Mouse (Mus musculus): Measurements from ENCODE around the gene Samd4b.
"Not testable (repeated sequence)": the region's sequence is repeated elsewhere in the genome, so short reads cannot be mapped to it uniquely, and the experiment has no call there.

The Samd4b gene

DNA sequence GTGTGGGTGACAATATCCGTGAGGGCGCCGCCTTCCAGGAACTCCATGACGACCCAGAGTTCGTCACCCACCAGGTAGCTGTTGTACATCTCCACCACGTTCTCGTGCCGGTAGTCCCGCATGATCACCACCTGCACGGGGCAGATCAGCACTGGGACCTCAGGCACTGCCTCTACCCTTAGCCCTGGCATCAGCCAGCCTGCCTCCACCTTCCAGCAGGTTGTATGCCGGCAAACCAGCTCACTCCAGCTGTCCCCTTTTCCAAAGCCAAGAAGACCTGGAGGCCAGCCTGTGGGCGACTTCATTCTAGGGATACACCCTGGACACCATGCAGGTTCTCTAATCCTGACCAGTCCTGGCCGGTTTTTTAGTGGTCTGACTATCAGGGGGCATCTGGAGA lies 35.0 kb downstream of the Samd4b start:
- DNase-seq (ENCODE audit: low read depth, low spot score), result no peak

DNA sequence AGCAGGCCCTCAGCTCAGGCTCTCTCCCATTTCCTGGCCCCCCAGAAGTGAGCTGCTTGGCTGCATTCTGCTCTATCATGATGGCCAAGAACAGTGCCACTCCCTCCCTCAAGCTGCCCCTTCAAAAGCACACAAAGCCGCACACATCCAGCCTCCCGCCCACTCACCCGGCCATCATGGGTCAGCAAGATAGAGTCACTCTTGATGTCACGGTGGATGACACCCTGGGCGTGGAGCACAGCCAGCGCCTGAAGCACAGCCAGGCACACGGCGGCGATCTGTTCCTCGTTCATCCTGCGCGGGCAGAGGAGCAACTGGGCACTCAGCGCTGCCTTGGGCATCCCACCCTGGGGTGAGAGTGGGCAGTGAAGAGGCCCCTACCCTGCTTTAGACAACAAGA lies 35.6 kb downstream of the Samd4b start:
- DNase-seq (ENCODE audit: low read depth, low spot score), result no peak

DNA sequence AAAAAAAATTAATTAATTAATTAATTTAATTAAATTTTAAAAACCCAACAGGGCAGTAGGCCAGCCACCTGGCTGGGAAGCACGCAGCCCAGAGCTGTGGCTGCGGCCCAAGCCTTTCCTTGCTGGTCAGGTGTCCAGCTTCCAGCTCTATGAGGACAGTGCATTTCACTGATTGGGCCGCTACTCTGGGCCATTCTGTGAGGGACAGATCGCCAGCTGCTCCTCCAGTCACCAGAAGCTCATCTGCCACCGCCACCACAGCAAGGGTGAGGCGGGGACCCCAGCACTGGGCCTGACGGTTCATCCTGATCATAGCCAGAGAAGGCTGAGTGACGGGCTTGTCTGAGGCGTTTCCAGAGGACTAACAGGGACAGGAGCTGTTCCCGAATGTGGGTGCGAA lies 36.0 kb downstream of the Samd4b start:
- DNase-seq (ENCODE audit: low read depth, low spot score), result no peak

DNA sequence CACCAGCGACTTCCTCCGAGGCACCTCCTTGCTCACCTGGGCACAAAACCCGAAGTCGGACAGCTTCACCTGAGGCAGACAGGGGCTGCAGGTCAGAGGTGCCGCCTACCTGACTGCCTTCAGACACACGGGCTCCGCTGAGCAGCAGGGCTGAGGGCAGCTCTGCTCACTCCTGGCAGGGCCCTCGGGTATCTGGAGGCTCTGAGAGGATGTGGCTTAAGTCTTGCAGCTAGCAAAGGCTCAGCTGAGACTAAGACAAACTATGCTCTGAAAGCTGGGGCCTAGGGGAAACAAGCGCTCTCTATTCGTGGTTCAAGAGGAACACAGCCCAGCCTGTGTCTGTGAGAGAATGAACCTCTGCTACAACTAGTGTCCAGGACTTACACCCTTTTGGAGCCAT lies 37.1 kb downstream of the Samd4b start:
- no peak for DNase-seq (ENCODE audit: low read depth, low spot score)

DNA sequence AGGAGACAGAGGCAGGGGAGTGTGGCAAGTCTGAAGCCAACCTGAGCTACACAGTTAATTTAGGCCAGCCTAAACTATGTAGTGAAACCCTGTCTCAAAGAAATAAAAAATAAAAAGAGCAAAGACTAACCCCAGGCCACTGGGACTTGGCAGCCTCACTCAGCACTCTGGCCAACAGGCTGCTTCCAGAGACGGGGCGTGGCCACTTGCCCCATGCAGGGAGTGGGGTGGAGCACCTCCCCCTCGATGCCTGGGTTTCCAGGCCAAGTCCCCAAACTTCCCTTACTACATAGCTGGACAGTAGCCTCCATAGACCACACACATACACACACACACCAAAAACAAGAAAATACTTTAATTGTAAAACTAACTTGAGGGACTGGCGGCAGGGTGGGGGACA lies 39.5 kb downstream of the Samd4b start:
- DNase-seq (ENCODE audit: low read depth, low spot score), result no peak

DNA sequence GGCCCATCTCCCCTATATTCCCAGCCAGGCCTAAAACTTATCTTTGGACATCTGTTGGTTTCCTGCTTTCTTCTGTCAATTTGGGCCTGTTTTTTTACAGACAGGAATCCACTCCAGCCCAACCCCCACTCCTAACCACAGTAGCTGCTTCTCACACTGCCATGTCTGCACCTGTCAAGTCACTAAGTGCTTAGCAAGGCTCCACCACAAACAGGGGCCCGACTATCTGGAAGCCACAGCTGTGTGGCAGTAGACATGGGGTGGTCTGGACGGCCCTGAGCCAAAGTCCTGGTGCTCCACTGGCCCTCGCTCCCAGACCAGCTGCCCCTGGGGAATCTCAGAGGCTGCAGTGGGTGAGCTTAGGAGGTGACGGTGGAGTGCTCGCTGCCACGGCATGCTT lies 40.2 kb downstream of the Samd4b start:
- DNase-seq (ENCODE audit: low read depth, low spot score), result no peak

DNA sequence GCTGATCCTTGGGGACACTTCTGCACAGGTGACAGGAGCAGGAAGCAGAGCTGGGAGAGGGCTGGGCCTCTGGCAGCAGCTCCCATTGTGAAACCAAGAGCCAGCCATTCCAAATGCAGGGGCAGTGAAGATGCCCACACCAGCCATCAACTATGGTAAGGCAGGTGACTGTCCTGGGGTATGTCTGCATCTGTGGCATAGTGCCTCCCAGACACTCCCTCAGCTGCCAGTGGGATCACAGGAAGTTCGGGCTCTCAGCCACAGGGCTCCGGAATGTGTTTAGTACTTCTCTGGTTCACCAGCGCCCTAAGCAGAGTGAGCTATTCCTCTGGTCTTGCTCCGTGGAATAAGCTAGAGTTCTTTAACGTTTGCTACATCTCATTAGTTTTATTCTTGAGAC lies 40.9 kb downstream of the Samd4b start:
- no peak for DNase-seq (ENCODE audit: low read depth, low spot score)

DNA sequence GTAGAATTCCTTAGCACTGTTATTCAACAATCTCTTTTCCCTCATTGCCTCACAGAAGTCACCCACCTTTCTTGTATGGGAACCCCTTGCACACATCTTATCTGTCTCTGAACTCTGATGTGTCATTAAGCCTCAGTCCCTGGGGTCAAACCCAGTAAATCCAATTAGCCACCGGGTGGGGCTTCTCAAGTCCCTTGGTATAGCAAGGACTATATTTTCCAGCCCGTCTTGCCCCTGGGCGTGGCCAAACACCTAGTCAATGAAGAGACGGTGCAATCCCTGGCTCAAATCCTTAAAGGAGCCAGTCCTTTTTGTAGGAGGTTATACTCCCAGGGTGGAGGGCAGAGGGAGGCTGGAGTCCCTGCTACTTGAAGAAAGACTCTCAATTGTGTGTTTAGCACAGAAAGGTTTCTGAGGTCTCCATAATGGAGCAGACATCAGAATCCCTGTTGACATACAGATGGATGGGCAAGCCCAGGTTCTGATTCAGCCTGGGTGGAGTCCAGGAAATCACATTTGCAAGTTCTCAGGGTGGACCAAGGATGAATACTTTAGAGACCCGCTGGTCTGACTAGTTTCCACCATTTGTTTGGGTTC lies 41.9 kb downstream of the Samd4b start:
- DNase-seq (ENCODE audit: low read depth, low spot score), result no peak

DNA sequence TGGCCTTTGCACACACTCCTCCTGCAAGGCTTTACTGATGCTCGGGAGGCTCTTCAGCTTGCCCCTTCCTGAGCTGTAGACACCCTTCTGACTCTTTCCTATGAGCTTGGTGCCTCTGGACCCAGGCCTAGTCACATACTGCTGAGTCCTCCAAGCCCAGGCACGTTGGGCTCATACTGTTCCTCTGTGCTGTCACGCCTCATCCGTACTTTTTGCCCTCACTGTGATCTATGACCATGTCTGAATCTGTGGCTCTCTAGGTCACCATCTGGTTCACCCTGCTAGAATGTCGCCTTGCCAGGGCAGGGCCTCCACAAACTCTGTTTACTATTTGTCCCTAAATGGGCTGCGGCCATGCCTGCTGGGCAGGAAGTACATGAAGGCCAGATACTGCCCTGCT lies 44.9 kb downstream of the Samd4b start:
- DNase-seq (ENCODE audit: low read depth, low spot score), result no peak

DNA sequence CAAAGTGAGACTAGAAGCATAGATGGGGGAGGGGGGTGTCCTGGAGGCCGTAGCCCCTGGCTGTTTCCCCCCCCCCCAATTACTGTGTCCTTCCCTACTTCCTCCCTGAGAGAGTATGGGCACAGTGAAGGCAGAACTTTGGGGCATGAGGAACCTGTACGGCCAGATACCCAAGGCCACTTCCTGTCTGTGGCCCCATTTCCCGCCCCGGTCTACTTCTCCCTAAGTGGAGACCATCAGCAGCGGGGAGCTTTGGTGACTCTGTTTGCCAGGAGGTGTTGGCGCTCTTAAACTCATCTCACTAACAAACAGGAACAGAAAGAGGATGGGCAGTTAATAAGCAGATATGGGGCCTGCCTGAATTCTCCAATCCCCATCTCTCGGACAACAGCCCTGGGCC lies 50.3 kb downstream of the Samd4b start:
- no peak for DNase-seq (ENCODE audit: low read depth, low spot score)

DNA sequence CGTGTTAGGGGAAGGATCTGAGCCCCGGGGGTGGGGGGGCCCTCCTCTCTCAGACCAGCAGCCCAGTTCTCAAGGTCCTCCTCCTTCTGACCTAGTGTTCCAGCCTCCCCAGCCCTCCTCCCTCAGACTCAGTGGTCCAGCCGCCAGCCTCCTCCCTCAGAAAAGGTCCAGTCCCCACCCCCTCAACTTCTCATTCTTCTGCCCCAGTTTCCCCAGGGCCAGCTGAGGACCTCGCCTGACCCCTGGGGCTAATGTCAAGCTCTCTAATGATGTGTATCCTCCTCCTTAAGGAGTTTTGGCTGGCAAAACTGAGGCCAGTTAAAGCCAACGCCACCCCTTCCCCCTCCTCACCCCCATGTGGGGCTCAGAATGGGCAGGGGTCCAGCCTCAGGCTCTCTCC lies 50.8 kb downstream of the Samd4b start, which contains the start of gene Nccrp1:
Gene Nccrp1, minus strand, starts transcription at position 101 of the 400 bp plus-strand sequence.
- no peak for DNase-seq (ENCODE audit: low read depth, low spot score)

DNA sequence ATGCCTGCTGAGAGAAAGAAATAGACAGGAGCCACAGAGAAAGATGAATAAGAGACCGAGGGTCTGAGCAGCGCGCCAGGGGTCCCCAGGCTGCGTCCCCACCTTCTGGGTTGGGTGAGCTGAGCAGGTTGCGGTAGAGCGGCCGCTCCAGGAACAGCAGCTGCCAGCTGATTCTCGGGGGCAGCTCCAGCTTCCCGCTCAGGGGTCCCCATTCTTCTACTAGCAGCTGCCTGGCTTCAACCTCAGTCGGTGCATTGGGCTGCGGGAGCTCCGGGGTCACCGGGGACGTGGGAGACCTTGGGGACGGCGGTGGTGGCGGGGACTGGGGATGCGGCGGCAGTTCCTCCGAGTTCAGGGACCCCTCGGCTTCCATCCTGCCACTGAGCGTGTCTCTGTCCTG lies 51.3 kb downstream of the Samd4b start:
- DNase-seq (ENCODE audit: low read depth, low spot score), result no peak

DNA sequence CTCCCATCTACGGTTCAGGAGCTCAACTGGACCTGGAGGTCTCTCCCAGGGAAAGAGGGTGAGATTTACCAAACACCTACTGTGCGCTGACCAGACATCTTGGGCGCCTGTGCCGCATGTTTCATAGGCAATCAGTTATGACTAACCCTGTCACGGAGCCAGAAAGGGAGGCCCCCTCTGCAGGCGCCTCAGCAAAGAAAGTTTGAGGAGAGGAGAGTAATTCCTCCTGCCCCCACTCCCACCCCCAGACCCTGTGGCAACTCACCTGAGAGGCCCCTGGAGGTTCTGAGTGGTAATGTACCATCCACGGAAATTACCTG lies 52.1 kb downstream of the Samd4b start:
- no peak for DNase-seq (ENCODE audit: low read depth, low spot score)

DNA sequence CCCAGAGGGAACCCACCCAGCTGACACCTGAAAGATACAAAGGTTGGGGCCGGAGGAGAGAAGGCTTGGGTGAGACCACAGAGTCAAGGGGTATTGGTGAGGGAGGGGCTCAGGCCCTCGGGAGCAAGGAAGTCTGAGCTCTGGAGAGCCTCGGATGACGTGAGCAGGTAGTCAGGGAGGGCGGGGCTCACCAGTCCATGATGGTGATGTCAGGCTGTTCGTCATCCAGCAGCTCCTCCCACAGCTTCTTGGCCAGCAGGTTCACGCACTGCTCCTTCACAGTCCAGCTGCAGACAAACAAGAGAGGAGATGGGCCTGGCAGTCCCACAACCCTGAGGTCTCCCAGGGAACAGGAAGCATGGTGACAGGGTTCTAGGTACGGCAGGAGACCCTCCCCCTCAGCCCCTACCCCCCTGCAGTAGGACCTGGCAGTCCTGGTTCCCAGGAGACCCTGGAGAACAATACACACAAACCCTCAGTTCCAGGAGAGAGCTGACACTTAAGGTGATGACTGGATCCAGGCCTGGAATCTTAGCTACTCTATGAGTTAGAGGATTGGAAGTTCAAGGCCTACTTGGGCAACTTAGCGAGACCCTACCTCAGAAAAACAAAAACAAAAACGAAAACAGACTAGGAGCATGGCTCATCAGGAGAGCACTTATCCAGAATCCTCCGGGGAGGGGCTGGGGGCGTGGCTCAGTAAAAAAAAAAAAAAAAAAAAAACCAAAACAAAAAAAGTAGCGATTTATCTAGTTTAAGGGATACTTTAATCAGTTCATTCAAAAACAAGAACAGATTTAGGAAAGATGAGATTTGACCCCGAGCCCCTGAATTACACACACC lies 52.7 kb downstream of the Samd4b start:
- DNase-seq (ENCODE audit: low read depth, low spot score), result peak; percentile 21

DNA sequence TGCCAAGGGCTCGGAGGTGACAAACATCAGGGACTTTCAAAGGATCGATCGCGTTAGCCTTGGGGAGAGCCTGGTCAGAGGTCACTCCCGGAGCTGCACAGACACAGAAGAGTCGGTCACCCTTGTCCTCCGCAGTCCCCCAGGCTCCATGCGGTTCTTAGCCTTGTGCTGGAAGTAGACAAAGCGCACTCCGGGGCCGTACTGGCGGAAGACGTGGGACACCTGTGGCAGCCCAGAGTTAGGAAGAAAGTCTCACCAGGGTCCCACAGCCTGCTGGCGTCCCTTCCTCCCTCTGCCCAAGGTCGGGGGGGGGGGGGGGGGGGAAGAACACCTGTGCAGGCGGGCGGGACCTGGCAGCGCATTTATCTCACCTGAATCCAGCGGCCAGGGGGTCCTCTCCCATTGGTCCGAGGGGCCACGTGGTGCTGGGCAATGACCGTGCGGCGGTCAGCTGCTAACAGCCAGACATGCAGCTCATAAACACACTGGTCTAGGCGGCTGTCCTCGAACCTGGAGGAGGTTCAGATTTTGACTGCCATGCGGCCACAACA lies 53.8 kb downstream of the Samd4b start:
- peak; percentile 19 for DNase-seq (ENCODE audit: low read depth, low spot score)

DNA sequence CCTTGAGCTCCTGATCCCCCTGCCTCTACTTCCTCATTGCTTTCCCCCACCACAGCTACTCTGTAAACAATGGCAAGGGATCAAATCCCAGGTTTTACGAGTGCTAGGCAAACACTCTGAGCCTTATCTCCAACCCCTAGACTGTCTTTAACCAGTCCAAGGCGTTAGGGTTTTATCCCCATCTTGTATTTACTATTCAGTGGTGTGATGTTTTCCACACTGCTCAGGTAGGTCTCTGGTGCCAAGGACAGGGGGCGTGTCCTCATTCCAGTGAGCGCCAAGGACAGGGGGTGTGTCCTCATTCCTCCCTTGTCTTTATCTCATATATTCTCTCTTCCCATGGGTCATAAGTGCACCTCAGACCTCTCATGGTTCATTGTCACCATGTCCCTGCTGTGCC lies 57.4 kb downstream of the Samd4b start, which contains the start of gene Sycn:
Gene Sycn, plus strand, starts transcription at position 360 of the 400 bp plus-strand sequence.
- DNase-seq (ENCODE audit: low read depth, low spot score), result no peak

DNA sequence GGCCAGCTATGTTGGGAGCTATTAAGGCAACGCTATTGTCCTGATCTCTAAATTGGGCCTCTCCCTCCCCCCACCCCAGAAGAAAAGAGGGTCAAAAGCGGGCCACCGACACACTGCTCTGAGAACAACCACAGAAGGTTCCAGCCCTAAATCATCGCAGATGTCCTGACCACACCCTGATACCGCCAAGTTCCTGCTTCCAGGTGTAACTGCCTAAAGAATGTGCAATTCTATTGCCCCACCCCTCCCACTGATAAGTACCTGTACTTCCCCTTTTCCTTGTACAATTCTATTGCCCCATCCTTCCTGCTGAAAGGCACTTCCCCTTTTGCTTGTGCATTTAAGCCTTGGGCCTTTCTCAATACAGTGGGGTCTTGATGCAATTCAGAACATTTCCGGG lies 59.1 kb downstream of the Samd4b start:
- DNase-seq (ENCODE audit: low read depth, low spot score), result not testable (repeated sequence)

DNA sequence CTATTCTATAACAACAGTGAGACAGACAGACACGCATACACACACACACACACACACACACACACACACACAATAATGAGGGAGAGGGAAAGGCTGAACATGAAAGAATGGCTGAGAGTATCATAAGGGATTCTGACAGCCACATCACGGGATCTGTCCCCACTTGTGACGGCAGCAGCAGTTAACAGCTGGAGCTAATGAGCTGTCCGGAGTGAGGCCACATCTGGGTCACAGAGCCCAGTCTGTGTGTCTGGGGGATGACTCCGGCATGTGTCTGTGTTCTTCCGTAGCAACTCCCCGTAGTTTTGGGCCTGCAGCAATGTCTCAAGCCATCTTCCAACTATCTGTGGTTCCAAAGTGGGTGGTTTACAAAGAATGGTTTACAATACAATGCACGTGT lies 65.9 kb downstream of the Samd4b start:
- DNase-seq (ENCODE audit: low read depth, low spot score), result no peak

DNA sequence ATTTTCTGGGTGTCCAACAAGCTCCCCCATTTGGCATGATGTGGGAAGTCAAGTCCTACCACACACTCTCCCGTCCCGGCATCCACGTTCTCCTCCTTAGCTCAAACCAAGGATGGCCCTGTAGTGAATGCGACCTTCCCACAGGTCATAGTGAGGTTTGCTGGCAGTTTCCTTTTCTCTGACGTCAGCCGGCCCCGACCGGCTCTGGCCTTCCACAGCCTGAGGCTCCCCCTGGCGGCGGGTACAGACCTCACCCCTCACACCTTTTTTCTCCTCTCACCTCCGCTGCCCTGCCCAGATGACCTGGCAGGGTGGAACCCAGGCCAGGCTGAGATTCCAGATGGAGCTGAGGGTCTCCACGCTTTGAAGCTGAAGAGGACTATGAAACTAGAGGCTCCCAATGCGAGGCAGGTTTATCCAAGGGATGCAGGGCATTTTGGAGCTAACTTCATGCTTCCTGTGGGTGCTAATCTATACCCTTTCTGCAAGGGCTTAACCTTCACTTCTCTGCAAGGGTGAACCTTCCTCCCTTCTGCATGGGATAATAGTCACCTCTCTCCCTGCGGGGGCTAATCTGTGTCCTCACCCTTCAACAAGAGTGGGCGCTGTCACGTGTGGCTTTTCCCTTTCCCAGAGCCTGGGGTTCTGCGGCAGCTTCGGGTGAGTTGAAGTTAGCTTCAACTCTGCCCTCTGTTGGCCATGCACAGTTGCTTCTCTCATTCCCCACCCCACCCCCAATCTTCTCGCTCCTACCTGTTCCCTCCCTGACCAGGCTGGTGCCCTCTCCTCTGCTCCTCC lies 69.8 kb downstream of the Samd4b start:
- peak; percentile 73 for DNase-seq (ENCODE audit: low read depth, low spot score)

DNA sequence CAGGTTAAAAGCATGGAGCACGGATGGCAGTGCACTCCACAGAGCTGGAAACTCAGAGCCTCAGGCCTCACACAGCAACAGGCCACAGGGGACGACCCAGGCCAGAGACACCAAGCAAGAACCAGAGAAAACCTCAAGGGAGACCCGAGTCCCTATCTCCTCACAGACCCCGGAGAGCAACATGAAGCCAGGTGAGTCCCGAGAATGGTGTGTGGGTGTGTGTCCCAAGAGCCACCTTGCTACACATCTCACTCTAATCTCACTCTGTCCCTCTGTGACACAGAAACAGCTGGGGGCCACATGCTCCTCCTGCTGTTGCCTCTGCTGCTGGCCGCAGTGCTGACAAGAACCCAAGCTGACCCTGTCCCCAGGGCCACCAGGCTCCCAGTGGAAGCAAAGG lies 75.4 kb downstream of the Samd4b start, which contains the start of gene Ifnl3:
Gene Ifnl3, plus strand, starts transcription at position 301 of the 400 bp plus-strand sequence.
- not testable (repeated sequence) for DNase-seq (ENCODE audit: low read depth, low spot score)

DNA sequence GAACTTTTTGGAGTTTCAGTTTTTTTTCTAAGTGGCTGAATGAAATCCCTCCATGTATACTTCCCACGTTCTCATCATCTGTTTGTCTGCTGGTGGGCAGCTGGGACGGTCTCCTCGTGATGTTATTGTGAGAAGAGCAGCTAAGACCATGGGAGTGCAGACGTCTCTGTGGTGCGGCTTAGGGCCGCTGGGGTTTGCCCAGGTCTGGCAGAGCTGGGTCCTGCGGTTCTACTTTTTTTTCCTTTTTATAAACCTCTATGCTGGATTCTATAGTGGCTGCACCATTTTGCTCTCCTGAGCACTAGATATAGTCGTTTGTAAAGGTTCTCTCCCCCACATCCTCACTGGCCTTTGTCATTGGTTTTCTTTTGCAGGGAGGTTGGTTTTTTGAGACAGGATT lies 86.5 kb downstream of the Samd4b start:
- DNase-seq (ENCODE audit: low read depth, low spot score), result no peak

DNA sequence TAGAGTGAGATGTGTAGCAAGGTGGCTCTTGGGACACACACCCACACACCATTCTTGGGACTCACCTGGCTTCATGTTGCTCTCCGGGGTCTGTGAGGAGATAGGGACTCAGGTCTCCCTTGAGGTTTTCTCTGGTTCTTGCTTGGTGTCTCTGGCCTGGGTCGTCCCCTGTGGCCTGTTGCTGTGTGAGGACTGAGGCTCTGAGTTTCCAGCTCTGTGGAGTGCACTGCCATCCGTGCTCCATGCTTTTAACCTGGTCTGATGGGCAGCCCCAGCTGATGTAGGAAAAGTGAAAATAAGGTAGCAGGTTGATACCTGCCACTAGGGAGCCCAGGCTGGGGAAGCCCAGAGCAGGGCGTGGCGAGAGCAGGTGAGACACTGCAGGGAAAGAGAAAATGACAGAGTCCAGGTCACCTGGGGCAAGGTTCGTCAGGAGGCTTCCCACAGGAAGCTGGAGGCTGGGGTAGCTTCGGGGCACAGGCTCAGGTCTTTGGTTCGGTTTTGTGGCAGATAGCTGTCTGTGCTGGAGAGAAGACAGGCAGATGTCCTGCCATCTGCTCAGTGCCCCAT lies 87.5 kb downstream of the Samd4b start, which contains the start of gene Ifnl2:
Gene Ifnl2, minus strand, starts transcription at position 51 of the 570 bp plus-strand sequence.
- not testable (repeated sequence) for DNase-seq (ENCODE audit: low read depth, low spot score)

All from forelimb bud, embryonic 11.5 days (tissue).